Mouse (Mus musculus) urinary bladder, postnatal 10 days (tissue): ENCODE results near the gene Nhej1.
A peak's percentile ranks its signal among the peaks of the same experiment; 100 is the strongest.

Source experiments
- DNase-seq: peaks from one replicate; pipeline ENCODE4 v3.0.0; 2022; ENCODE audit warnings: low spot score

The Nhej1 gene

GRCm38 (mm10) chr1:75125418-75125817 lies 418 bp upstream of the Nhej1 start:
- no peak for DNase-seq

GRCm38 (mm10) chr1:75122211-75122610 lies 2.8 kb downstream of the Nhej1 start:
- DNase-seq = no peak

GRCm38 (mm10) chr1:75052091-75052490 lies 72.9 kb downstream of the Nhej1 start:
- no peak for DNase-seq

GRCm38 (mm10) chr1:75051428-75051827 lies 73.6 kb downstream of the Nhej1 start:
- no peak for DNase-seq

- no peak for DNase-seq
Observed at GRCm38 (mm10) chr1:75048571-75048970, 76.4 kb downstream of the Nhej1 start.

GRCm38 (mm10) chr1:75048041-75048440 lies 77.0 kb downstream of the Nhej1 start:
- DNase-seq = no peak

- no peak for DNase-seq
Observed at GRCm38 (mm10) chr1:75040429-75040828, 84.6 kb downstream of the Nhej1 start.

- no peak for DNase-seq
Observed at GRCm38 (mm10) chr1:75032041-75032440, 93.0 kb downstream of the Nhej1 start.

- no peak for DNase-seq
Observed at GRCm38 (mm10) chr1:75027061-75027779, 97.8 kb downstream of the Nhej1 start.

GRCm38 (mm10) chr1:75024419-75025199 lies 100.4 kb downstream of the Nhej1 start:
- DNase-seq = peak; percentile 12

GRCm38 (mm10) chr1:75022216-75022615 lies 102.8 kb downstream of the Nhej1 start:
- no peak for DNase-seq

GRCm38 (mm10) chr1:75016846-75017245 lies 108.2 kb downstream of the Nhej1 start:
- peak; percentile 59 for DNase-seq

GRCm38 (mm10) chr1:75015551-75016265 lies 109.3 kb downstream of the Nhej1 start:
- no peak for DNase-seq

GRCm38 (mm10) chr1:75014210-75014845 lies 110.7 kb downstream of the Nhej1 start:
- DNase-seq = no peak

GRCm38 (mm10) chr1:75010817-75011216 lies 114.2 kb downstream of the Nhej1 start:
- DNase-seq = no peak

GRCm38 (mm10) chr1:75010203-75010602 lies 114.8 kb downstream of the Nhej1 start:
- no peak for DNase-seq

GRCm38 (mm10) chr1:75006016-75006415 lies 119.0 kb downstream of the Nhej1 start:
- DNase-seq = no peak

- DNase-seq = no peak
Observed at GRCm38 (mm10) chr1:75001183-75001582, 123.8 kb downstream of the Nhej1 start.

GRCm38 (mm10) chr1:75000496-75000895 lies 124.5 kb downstream of the Nhej1 start:
- DNase-seq = no peak

- no peak for DNase-seq
Observed at GRCm38 (mm10) chr1:74999173-74999572, 125.8 kb downstream of the Nhej1 start.

- no peak for DNase-seq
Observed at GRCm38 (mm10) chr1:74997231-74997630, 127.8 kb downstream of the Nhej1 start.

- DNase-seq = no peak
Observed at GRCm38 (mm10) chr1:74977001-74977400, 148.0 kb downstream of the Nhej1 start.
